Mouse (Mus musculus): Measurements from ENCODE around the gene Dlg2. TPM values are rescaled to one million over a fixed set of nuclear protein-coding genes. Genes with fewer than 3 reads are reported as not detected.
A peak's percentile ranks its signal among the peaks of the same experiment; 100 is the strongest.

Dlg2 gene
- total and polyA plus RNA-seq, 2 experiments from 2014 or later, result 26.3 to 169 TPM

GRCm38 (mm10) chr7:91943224-91943623, 1466.8 kb downstream of the Dlg2 start:
- H3K9ac ChIP-seq, result no peak overlapping the region
- H3K4me1 ChIP-seq (ENCODE audit: insufficient read depth), result no peaks in the 10 kb centered on the region
- H3K9me3 ChIP-seq (ENCODE audit: low read length), result no peaks in the 10 kb centered on the region
- H3K27ac ChIP-seq (ENCODE audit: low read depth, low read length), result no peak overlapping the region
- 94% methylated on average over 1 of the region's 1 CpGs for WGBS
- ATAC-seq (no peak), DNase-seq (no peak)
- TF ChIP-seq CTCF (IDR thresholded peaks at IDR 0.05; ENCODE audit: low read depth), result no peak
- H3K36me3 ChIP-seq (ENCODE audit: insufficient read depth), result no peaks in the 10 kb centered on the region
- H3K4me3 ChIP-seq (ENCODE audit: low read depth, low read length), result no peak overlapping the region
- no peaks in the 10 kb centered on the region for H3K27me3 ChIP-seq (ENCODE audit: insufficient read depth, low read length)
- no peak overlapping the region for H3K4me2 ChIP-seq (ENCODE audit: low read depth)

- ATAC-seq, result no peak
Measured at GRCm38 (mm10) chr7:91955584-91955983, 1479.1 kb downstream of the Dlg2 start.

GRCm38 (mm10) chr7:91962956-91963355, 1486.5 kb downstream of the Dlg2 start:
- H3K36me3 ChIP-seq (ENCODE audit: insufficient read depth), result no peaks in the 10 kb centered on the region
- no peak overlapping the region for H3K4me3 ChIP-seq (ENCODE audit: low read depth, low read length)
- 62% methylated on average over 2 of the region's 2 CpGs for WGBS
- ATAC-seq, result no peak
- H3K4me1 ChIP-seq (ENCODE audit: insufficient read depth), result no peaks in the 10 kb centered on the region
- DNase-seq, result no peak
- H3K27ac ChIP-seq (ENCODE audit: low read depth, low read length), result no peak overlapping the region
- H3K4me2 ChIP-seq (ENCODE audit: low read depth), result no peak overlapping the region
- no peak overlapping the region for H3K9ac ChIP-seq
- no peaks in the 10 kb centered on the region for H3K9me3 ChIP-seq (ENCODE audit: low read length)
- no peaks in the 10 kb centered on the region for H3K27me3 ChIP-seq (ENCODE audit: insufficient read depth, low read length)
- no peak for TF ChIP-seq CTCF (IDR thresholded peaks at IDR 0.05; ENCODE audit: low read depth)

More at GRCm38 (mm10) chr7:91955584-91955983, 1479.1 kb downstream of the Dlg2 start:
- no peaks in the 10 kb centered on the region for H3K36me3 ChIP-seq (ENCODE audit: insufficient read depth)
- H3K9ac ChIP-seq, result no peak overlapping the region
- 81% methylated on average over 1 of the region's 1 CpGs for WGBS
- H3K4me1 ChIP-seq (ENCODE audit: insufficient read depth), result no peaks in the 10 kb centered on the region
- no peaks in the 10 kb centered on the region for H3K9me3 ChIP-seq (ENCODE audit: low read length)
- H3K4me2 ChIP-seq (ENCODE audit: low read depth), result no peak overlapping the region
- no peaks in the 10 kb centered on the region for H3K27me3 ChIP-seq (ENCODE audit: insufficient read depth, low read length)
- no peak for TF ChIP-seq CTCF (IDR thresholded peaks at IDR 0.05; ENCODE audit: low read depth)
- peak overlapping the region; percentile 54; the same call in 1 of the 2 replicates for H3K27ac ChIP-seq (ENCODE audit: low read depth, low read length)
- no peak for DNase-seq
- H3K4me3 ChIP-seq (ENCODE audit: low read depth, low read length), result no peak overlapping the region

GRCm38 (mm10) chr7:91972970-91973369, 1496.5 kb downstream of the Dlg2 start:
- no peak for ATAC-seq
- Histone ChIP-seq H3K9ac (no peak overlapping the region), H3K4me3 (ENCODE audit: low read depth, low read length) (no peak overlapping the region), H3K27me3 (ENCODE audit: insufficient read depth, low read length) (no peaks in the 10 kb centered on the region), H3K36me3 (ENCODE audit: insufficient read depth) (no peaks in the 10 kb centered on the region), H3K4me2 (ENCODE audit: low read depth) (no peak overlapping the region), H3K9me3 (ENCODE audit: low read length) (no peaks in the 10 kb centered on the region), H3K27ac (ENCODE audit: low read depth, low read length) (no peak overlapping the region), H3K4me1 (ENCODE audit: insufficient read depth) (no peaks in the 10 kb centered on the region)
- TF ChIP-seq CTCF (IDR thresholded peaks at IDR 0.05; ENCODE audit: low read depth), result no peak
- no peak for DNase-seq
- 78% methylated on average over 1 of the region's 1 CpGs for WGBS

GRCm38 (mm10) chr7:92003769-92004455, 1527.4 kb downstream of the Dlg2 start:
- ATAC-seq (no peak), DNase-seq (no peak)
- Histone ChIP-seq H3K36me3 (ENCODE audit: insufficient read depth) (no peaks in the 10 kb centered on the region; the same call in 1 of the 2 replicates), H3K9me3 (ENCODE audit: low read length) (no peaks in the 10 kb centered on the region), H3K4me2 (ENCODE audit: low read depth) (no peak overlapping the region), H3K9ac (no peak overlapping the region), H3K4me1 (ENCODE audit: insufficient read depth) (no peaks in the 10 kb centered on the region), H3K27ac (ENCODE audit: low read depth, low read length) (no peak overlapping the region), H3K4me3 (ENCODE audit: low read depth, low read length) (no peak overlapping the region), H3K27me3 (ENCODE audit: insufficient read depth, low read length) (no peaks in the 10 kb centered on the region)
- TF ChIP-seq CTCF (IDR thresholded peaks at IDR 0.05; ENCODE audit: low read depth), result no peak
- WGBS, result 58% methylated on average over 5 of the region's 5 CpGs

- H3K4me1 ChIP-seq (ENCODE audit: insufficient read depth), result no peaks in the 10 kb centered on the region
- H3K27ac ChIP-seq (ENCODE audit: low read depth, low read length), result no peak overlapping the region
- no peaks in the 10 kb centered on the region for H3K36me3 ChIP-seq (ENCODE audit: insufficient read depth)
- no peak for ATAC-seq
- H3K9me3 ChIP-seq (ENCODE audit: low read length), result no peaks in the 10 kb centered on the region
- 67% methylated on average over 4 of the region's 4 CpGs for WGBS
- no peak for DNase-seq
- no peak overlapping the region for H3K4me2 ChIP-seq (ENCODE audit: low read depth)
- TF ChIP-seq CTCF (IDR thresholded peaks at IDR 0.05; ENCODE audit: low read depth), result no peak
- no peaks in the 10 kb centered on the region for H3K27me3 ChIP-seq (ENCODE audit: insufficient read depth, low read length)
- H3K4me3 ChIP-seq (ENCODE audit: low read depth, low read length), result no peak overlapping the region
- H3K9ac ChIP-seq, result no peak overlapping the region
Measured at GRCm38 (mm10) chr7:92005681-92006425, 1529.4 kb downstream of the Dlg2 start.

GRCm38 (mm10) chr7:92008702-92009101, 1532.2 kb downstream of the Dlg2 start:
- no peaks in the 10 kb centered on the region for H3K4me1 ChIP-seq (ENCODE audit: insufficient read depth)
- no peak overlapping the region for H3K9ac ChIP-seq
- ATAC-seq (no peak), DNase-seq (no peak)
- 98% methylated on average over 1 of the region's 1 CpGs for WGBS
- no peak for TF ChIP-seq CTCF (IDR thresholded peaks at IDR 0.05; ENCODE audit: low read depth)
- H3K36me3 ChIP-seq (ENCODE audit: insufficient read depth), result no peaks in the 10 kb centered on the region
- H3K27me3 ChIP-seq (ENCODE audit: insufficient read depth, low read length), result no peaks in the 10 kb centered on the region
- no peak overlapping the region for H3K4me3 ChIP-seq (ENCODE audit: low read depth, low read length)
- H3K4me2 ChIP-seq (ENCODE audit: low read depth), result no peak overlapping the region
- H3K9me3 ChIP-seq (ENCODE audit: low read length), result no peaks in the 10 kb centered on the region
- no peak overlapping the region for H3K27ac ChIP-seq (ENCODE audit: low read depth, low read length)
